Mouse (Mus musculus) CD4-positive, CD25-positive, alpha-beta regulatory T cell, adult 2 months (primary cell): Measurements from ENCODE around the gene Gas1.

Source experiments
- DNase-seq: peaks from one replicate; pipeline ENCODE4 v3.0.0-alpha.2; 2012; ENCODE audit warnings: low read depth, low spot score

Gene Gas1

GRCm38 (mm10) chr13:60173591-60174524 lies 3.3 kb downstream of the Gas1 start:
- no peak for DNase-seq

- no peak for DNase-seq
Measured at GRCm38 (mm10) chr13:60173186-60173585, 4.0 kb downstream of the Gas1 start.

- DNase-seq = no peak
Measured at GRCm38 (mm10) chr13:60172366-60173017, 4.7 kb downstream of the Gas1 start.

- no peak for DNase-seq
Measured at GRCm38 (mm10) chr13:60171781-60172180, 5.4 kb downstream of the Gas1 start.

- DNase-seq = no peak
Measured at GRCm38 (mm10) chr13:60170898-60171715, 6.1 kb downstream of the Gas1 start.

- DNase-seq = no peak
Measured at GRCm38 (mm10) chr13:60169026-60169425, 8.1 kb downstream of the Gas1 start.

GRCm38 (mm10) chr13:60156294-60157126 lies 20.7 kb downstream of the Gas1 start:
- DNase-seq = no peak

- no peak for DNase-seq
Measured at GRCm38 (mm10) chr13:60154170-60154569, 23.0 kb downstream of the Gas1 start.

- DNase-seq = no peak
Measured at GRCm38 (mm10) chr13:60148235-60148634, 28.9 kb downstream of the Gas1 start.

GRCm38 (mm10) chr13:60147857-60148181 lies 29.3 kb downstream of the Gas1 start:
- no peak for DNase-seq

GRCm38 (mm10) chr13:60146994-60147856 lies 29.9 kb downstream of the Gas1 start:
- DNase-seq = no peak

GRCm38 (mm10) chr13:60146231-60146630 lies 30.9 kb downstream of the Gas1 start:
- no peak for DNase-seq

- no peak for DNase-seq
Measured at GRCm38 (mm10) chr13:60136962-60137361, 40.2 kb downstream of the Gas1 start.

GRCm38 (mm10) chr13:60134439-60134799 lies 42.7 kb downstream of the Gas1 start:
- no peak for DNase-seq

- DNase-seq = no peak
Measured at GRCm38 (mm10) chr13:60133716-60134438, 43.3 kb downstream of the Gas1 start.

- no peak for DNase-seq
Measured at GRCm38 (mm10) chr13:60131771-60132170, 45.4 kb downstream of the Gas1 start.

GRCm38 (mm10) chr13:60129541-60129940 lies 47.6 kb downstream of the Gas1 start:
- no peak for DNase-seq

GRCm38 (mm10) chr13:60126338-60126737 lies 50.8 kb downstream of the Gas1 start:
- DNase-seq = no peak

GRCm38 (mm10) chr13:60125501-60126305 lies 51.5 kb downstream of the Gas1 start:
- no peak for DNase-seq
